Mouse (Mus musculus) embryonic facial prominence, embryonic 12.5 days (tissue): ENCODE results near the gene Cdk5rap1. TPM values are rescaled to one million over a fixed set of nuclear protein-coding genes. Genes with fewer than 3 reads are reported as not detected.
"Not testable (repeated sequence)": the region's sequence is repeated elsewhere in the genome, so short reads cannot be mapped to it uniquely, and the experiment has no call there.

Experiments used
- ATAC-seq: fragments of 200-750 bp; cut with Nextera tagmentation; 2 replicates; pipeline ENCODE4 v1.8.0; 2017; ENCODE audit not compliant: insufficient number of reproducible peaks, insufficient read depth, low FRiP score, low TSS enrichment
- H3K27ac ChIP-seq: fragments of 300-500 bp; sonication (generic); 2 replicates; pipeline ENCODE4 v1.5.1; 2016; ENCODE audit warnings: mild to moderate bottlenecking
- H3K27me3 ChIP-seq: fragments of 300-500 bp; sonication (generic); 2 replicates; pipeline ENCODE4 v1.6.1; 2016; ENCODE audit warnings: mild to moderate bottlenecking, moderate library complexity
- H3K36me3 ChIP-seq: fragments of 300-500 bp; sonication (generic); 2 replicates; pipeline ENCODE4 v1.6.1; 2016; ENCODE audit warnings: mild to moderate bottlenecking
- H3K4me1 ChIP-seq: fragments of 300-500 bp; sonication (generic); 2 replicates; pipeline ENCODE4 v1.6.1; 2016
- H3K4me2 ChIP-seq: fragments of 300-500 bp; sonication (generic); replicated peaks from 2 replicates; pipeline ENCODE4 v1.6.1; 2016; ENCODE audit warnings: mild to moderate bottlenecking, moderate library complexity
- H3K4me3 ChIP-seq: fragments of 300-500 bp; sonication (generic); 2 replicates; pipeline ENCODE4 v1.5.1; 2016; ENCODE audit warnings: mild to moderate bottlenecking
- H3K9ac ChIP-seq: fragments of 300-500 bp; sonication (generic); 2 replicates; pipeline ENCODE4 v1.6.1; 2016; ENCODE audit warnings: mild to moderate bottlenecking, moderate library complexity
- H3K9me3 ChIP-seq: fragments of 300-500 bp; sonication (generic); 2 replicates; pipeline ENCODE4 v1.6.1; 2016; ENCODE audit warnings: mild to moderate bottlenecking, moderate library complexity
- WGBS: fragments of 180-500 bp; shearing (Covaris S2); methylation state at CpG from one replicate; pipeline ENCODE4 v1.1.7; 2016; 5-methylcytosine and 5-hydroxymethylcytosine counted together
- polyA plus RNA-seq: library from polyadenylated mRNA; unstranded; fragments of >200 nt; fragmentation: Nextera tagmentation; extraction: Ambion mirVana; gene quantifications from 2 replicates; pipeline ENCODE4 v1.2.1, GENCODE M21; 2016

The Cdk5rap1 gene
- polyA plus RNA-seq, 1 experiment from 2014 or later: 15.9 TPM

DNA sequence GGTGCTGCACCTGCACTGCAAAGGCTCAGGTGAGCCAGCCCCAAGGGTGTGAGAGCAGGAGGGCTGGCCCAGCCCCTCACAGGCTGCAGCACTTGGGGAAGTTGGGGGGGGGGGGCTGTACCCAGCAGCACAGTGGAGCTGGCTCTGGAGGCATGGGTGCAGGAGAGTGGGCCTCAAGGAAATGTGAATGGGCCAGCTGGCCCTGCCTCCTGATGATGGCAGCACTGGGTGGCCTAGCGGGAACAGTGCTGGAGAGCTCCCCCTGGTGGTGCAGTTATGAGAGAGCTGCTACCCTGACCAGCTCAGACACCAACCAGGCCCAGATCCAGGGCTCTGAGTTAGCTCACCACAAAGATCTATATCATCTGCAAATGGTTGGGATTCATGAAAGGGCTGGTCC lies 72.3 kb downstream of the Cdk5rap1 start:
- Histone ChIP-seq H3K4me2 (no peak overlapping the region), H3K9me3 (no peaks in the 10 kb centered on the region), H3K36me3 (no peaks in the 10 kb centered on the region), H3K9ac (no peak overlapping the region), H3K4me3 (no peak overlapping the region), H3K4me1 (no peaks in the 10 kb centered on the region), H3K27ac (no peak overlapping the region), H3K27me3 (no peaks in the 10 kb centered on the region)
- WGBS: 6% methylated on average over 1 of the region's 1 CpGs
- ATAC-seq: no peak

DNA sequence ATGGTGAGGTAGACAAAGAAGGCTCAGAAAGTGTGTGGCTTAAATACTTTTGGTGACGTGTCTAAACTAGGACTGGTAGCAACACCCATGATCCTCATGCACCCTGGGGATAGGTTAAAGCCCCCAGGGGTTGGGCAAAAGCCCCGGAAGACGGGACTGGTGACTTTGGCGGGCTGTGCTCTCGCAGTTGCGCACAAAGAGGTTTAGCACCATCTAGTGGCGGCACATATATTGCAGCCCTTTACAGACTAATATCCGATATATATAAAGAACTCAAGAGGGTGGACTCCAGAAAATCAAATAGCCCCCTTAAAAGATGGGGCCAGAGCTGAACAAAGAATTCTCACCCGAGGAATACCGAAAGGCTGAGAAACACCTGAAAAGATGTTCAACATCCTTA lies 78.1 kb downstream of the Cdk5rap1 start:
- not testable (repeated sequence) for H3K36me3 ChIP-seq, H3K27ac ChIP-seq, H3K9me3 ChIP-seq, H3K4me1 ChIP-seq, H3K4me3 ChIP-seq, H3K9ac ChIP-seq, ATAC-seq, H3K4me2 ChIP-seq, H3K27me3 ChIP-seq
- WGBS: 3% methylated on average over 10 of the region's 10 CpGs

DNA sequence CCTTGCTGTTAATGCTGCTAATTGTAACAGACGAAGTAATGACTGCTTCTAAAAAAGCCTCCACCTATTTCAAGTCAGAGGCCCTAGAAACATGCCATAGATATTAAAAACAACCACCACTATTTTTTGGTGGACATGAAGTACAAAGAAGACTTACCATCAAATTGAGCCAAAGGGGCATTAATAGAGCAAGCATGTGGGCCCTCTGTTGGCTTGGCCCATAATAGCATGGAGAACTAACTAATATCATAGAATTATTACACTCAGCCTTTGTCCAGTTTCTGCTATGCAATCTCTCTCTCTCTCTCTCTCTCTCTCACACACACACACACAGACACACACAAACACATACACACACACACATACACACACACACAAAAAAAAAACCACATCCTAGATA lies 80.0 kb downstream of the Cdk5rap1 start:
- Histone ChIP-seq H3K9me3 (no peaks in the 10 kb centered on the region), H3K27me3 (no peaks in the 10 kb centered on the region), H3K27ac (no peak overlapping the region), H3K9ac (no peak overlapping the region), H3K4me2 (no peak overlapping the region), H3K4me1 (no peaks in the 10 kb centered on the region), H3K4me3 (no peak overlapping the region), H3K36me3 (no peaks in the 10 kb centered on the region)
- ATAC-seq: no peak
- WGBS: 78% methylated on average over 1 of the region's 1 CpGs

DNA sequence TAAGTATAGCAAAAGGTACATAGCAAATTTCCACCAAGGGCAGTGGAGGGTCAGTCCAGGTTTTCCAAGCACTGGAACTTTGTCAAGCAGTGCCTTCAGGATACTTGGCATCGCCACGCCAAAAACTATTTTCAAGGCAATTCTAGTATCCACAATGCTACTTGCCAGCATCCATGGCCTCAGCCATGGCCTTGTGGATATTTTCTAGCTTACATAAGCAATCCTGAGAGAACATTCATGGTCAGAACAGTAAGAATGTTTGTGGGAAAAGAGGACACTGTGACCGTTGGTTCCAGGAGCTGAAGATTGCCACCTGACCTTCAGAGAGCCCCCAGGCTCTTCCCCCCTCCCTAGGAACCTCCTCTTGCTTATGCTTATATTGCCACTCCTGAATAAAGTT lies 80.9 kb downstream of the Cdk5rap1 start:
- not testable (repeated sequence) for H3K36me3 ChIP-seq, H3K27me3 ChIP-seq, H3K4me1 ChIP-seq, H3K4me2 ChIP-seq, H3K27ac ChIP-seq, H3K9me3 ChIP-seq, H3K4me3 ChIP-seq, H3K9ac ChIP-seq, ATAC-seq
- 86% methylated on average over 3 of the region's 3 CpGs for WGBS

Other genes starting within 250 kb of the Cdk5rap1 start
- gene Bpifa3, start 242.7 kb downstream of the Cdk5rap1 start, polyA plus RNA-seq: not detected in 2 replicates
- not detected in 2 replicates for gene Bpifa1, start 230.1 kb downstream of the Cdk5rap1 start, polyA plus RNA-seq
- not detected in 2 replicates for gene Bpifa5, start 210.4 kb downstream of the Cdk5rap1 start, polyA plus RNA-seq
- not detected in 2 replicates for gene Bpifb1, start 182.2 kb downstream of the Cdk5rap1 start, polyA plus RNA-seq
- gene Bpifb5, start 149.3 kb downstream of the Cdk5rap1 start, polyA plus RNA-seq: 0.28 and 0.32 TPM in 2 replicates
- not detected in 2 replicates for gene Bpifb9a, start 115.2 kb downstream of the Cdk5rap1 start, polyA plus RNA-seq
- gene Bpifb9b, start 65.8 kb downstream of the Cdk5rap1 start, polyA plus RNA-seq: not detected in 2 replicates
- gene Snta1, start 35.1 kb upstream of the Cdk5rap1 start, polyA plus RNA-seq: 9.2 and 9.9 TPM in 2 replicates
- 58.8 and 65.3 TPM in 2 replicates for gene Cbfa2t2, start 63.5 kb upstream of the Cdk5rap1 start, polyA plus RNA-seq
- 1.0 and 1.2 TPM in 2 replicates for gene 1700003F12Rik, start 174.1 kb upstream of the Cdk5rap1 start, polyA plus RNA-seq
- gene Actl10, start 178.8 kb upstream of the Cdk5rap1 start, polyA plus RNA-seq: 0.24 and 0.28 TPM in 2 replicates
- gene Necab3, start 185.9 kb upstream of the Cdk5rap1 start, polyA plus RNA-seq: 3.5 and 3.7 TPM in 2 replicates
- gene E2f1, start 196.9 kb upstream of the Cdk5rap1 start, polyA plus RNA-seq: 25.9 and 26.3 TPM in 2 replicates
- gene Pxmp4, start 230.7 kb upstream of the Cdk5rap1 start, polyA plus RNA-seq: 16.9 and 18.5 TPM in 2 replicates
- gene Zfp341, start 240.3 kb upstream of the Cdk5rap1 start, polyA plus RNA-seq: 1.4 and 1.7 TPM in 2 replicates
- gene 4930519P11Rik, start 240.4 kb upstream of the Cdk5rap1 start, polyA plus RNA-seq: 0.49 and 1.1 TPM in 2 replicates